Mouse (Mus musculus): ENCODE measurements around the gene Me3. TPM values are rescaled to one million over a fixed set of nuclear protein-coding genes. Genes with fewer than 3 reads are reported as not detected.

Me3 gene
- total RNA-seq, 2 experiments from 2014 or later = 106 TPM

GRCm38 (mm10) chr7:89833521-89833920 is 201.3 kb downstream of the Me3 start:
- no peak for DNase-seq

DNA sequence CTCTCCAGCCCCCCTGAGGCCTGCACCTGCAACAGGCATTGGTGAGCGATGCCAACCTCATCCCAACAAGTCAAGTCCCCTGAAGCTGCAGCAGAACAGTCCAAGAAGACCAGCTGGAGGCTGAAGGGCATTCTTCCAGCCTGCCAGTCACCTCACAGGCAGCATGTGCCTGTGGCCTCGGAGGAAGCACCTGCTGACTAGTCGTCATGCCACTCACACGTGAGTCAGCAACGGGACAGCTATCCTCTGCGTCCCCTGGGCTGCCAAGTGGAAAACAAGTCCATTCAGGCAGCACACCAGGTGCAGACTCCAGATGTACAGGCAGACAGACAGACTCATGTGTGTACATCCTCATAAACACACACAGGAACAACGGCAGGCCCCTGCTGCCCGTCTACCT is 203.4 kb downstream of the Me3 start:
- no peak for DNase-seq

DNA sequence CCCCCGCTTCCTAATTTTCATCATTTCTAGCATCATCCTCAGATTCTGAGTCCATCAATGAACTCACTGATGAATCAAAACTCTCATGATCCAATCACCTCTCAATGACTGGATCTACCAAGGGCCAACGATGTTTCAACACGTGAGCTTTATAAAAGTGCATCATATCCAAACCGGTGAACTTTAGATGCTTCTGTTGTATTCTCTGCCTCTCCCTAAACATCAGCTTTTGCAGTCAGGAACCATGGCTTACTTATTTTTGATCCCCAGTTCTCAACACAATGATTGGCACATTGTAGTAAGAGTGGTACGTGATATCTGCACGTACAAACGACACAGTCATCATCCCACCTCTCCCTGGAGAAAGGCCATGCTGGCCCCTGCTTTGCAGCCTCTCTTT is 204.5 kb downstream of the Me3 start:
- DNase-seq = no peak

- peak; percentile 21 for DNase-seq
Observed at GRCm38 (mm10) chr7:89837841-89838240, 205.6 kb downstream of the Me3 start.

- DNase-seq = no peak
Observed at GRCm38 (mm10) chr7:89839721-89840120, 207.5 kb downstream of the Me3 start.

DNA sequence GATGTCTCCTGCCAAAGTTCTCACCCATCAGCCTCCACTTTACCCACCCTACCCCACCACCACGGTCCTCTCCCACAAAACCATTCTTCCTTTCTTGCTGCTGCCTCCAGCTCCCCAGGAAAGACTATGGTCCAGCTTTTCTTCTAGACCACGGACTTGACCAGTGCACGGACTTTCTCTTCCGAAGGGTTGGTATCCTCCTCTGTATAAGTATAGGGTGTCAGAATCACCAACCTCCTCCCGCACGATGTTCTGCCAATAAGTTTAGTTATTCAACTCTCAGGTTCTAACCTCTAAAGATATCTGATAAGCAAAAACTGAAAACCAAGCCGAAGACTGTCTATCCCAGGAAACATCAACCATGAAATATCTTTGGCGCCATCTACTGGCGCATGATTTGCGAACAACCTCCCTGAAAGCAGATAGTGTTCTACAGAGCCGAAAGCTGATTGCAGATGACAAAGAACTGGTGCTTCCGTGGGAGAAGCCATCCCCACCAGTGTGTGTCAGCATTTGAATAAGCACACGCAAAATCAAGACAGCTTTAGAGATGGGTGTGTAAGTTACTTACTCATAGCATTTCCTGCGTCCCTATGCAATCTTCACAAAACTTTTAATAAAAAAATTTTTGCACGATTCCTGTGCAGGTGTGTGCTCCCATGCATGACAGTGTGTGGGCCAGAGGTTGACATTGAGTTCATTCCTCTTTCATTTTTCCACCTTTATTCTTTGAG is 209.6 kb downstream of the Me3 start:
- DNase-seq = peak; percentile 50

GRCm38 (mm10) chr7:89842404-89842715 is 210.2 kb downstream of the Me3 start:
- DNase-seq = no peak

DNA sequence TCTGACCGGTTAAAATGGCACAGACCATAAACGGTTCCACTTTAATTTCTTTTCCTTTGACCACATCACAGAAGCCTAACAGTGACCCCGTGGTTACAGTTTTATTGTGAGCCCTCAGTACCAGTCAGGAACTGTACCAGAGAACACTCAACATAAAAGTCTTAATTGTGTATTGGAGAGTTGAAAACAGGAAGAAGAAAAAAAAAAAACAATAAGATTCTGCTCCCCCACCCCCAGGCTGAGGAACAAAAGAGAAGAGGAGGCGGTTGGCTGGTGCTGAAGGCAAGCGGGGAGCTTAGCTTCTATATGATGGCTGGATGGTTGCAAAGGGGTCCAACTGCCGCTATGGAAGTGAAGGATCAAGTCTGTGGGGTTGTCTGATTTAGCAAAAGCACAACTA is 210.9 kb downstream of the Me3 start:
- no peak for DNase-seq

DNA sequence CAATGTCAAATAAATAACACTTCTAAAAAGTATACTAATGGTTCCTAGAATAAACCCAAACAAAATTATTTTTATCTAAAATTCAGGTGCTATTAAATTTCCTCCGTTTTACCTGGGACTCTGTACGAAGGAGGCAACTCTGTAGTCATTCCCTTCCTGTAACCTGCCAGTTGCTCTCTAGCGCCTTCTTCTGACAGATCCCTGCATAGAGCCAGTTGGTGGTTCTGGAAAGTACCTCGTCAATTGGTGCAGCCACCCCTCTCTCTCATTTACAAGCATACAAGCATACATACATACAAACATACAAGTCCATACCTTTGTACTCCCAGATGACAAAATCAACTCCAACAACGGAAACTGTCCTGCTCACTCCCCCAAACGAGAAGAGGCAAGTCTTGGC is 211.3 kb downstream of the Me3 start:
- DNase-seq = no peak

GRCm38 (mm10) chr7:89845669-89846068 is 213.5 kb downstream of the Me3 start:
- DNase-seq = no peak

- DNase-seq = no peak
Observed at GRCm38 (mm10) chr7:89850510-89850909, 218.3 kb downstream of the Me3 start.

DNA sequence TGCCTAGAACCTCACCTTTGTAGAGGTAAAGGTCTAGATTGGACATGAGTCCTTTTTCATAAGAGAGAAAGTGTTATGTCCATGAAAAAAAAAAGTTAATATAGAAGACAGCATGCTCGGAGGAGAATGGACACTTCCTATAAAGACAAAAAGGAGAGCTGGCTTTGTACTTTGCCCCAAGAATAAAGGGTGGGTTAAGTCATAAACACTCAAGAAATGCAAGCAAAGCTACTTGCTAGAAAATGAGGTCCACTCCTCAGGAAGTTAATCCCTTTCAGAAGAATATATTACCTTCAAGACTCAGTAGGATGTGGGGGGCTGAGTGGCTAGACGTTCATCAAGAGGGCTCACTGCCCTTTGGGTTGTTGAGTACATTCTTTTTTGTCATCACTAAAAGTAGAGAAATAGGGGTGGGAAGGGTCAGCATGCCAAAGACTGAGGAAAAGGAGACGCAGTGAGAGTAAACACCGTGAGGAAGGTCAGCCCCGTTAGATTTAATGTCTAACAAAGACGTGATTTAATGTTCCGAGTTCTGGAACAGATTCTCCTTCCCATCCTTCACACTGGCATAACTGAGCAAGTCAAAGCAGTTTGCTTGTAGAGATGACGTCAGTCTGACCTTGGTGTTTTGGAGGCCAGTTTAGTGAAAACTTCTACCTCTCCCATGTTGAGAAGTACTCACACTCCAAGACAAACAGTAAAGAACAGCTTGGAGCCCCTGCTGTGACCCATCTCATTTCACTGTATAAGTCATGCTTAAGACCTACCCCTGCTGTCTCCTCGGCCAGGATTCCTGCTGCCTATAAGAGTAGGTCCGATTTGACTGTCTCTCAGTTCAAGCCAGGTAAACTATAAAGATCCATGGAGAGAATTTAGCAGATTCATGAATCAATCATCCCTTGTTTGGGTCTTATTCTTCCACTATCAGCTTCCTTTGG is 220.2 kb downstream of the Me3 start:
- no peak for DNase-seq

- no peak for DNase-seq
Observed at GRCm38 (mm10) chr7:89853131-89853530, 220.9 kb downstream of the Me3 start.

- no peak for DNase-seq
Observed at GRCm38 (mm10) chr7:89855196-89855595, 223.0 kb downstream of the Me3 start.

GRCm38 (mm10) chr7:89856440-89857217 is 224.4 kb downstream of the Me3 start:
- peak; percentile 73 for DNase-seq

DNA sequence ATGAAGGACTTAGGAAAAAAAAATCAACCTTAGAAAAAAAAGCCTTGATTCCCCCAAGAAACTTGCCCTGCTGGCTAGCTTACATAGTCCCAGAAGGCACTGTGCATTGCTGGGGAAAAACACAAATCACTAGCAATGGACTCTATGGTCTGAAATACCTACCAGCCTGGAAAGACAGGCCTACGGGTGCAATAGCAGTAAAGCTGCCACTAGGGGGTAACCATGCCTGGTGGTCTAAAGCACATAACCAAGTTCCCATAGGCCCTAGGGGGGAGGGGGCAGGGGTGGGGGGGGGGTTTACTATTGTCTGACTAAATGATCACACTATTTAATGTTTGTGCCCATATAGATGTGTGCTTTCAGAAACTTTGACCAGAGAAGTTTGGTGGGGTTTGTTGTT is 232.6 kb downstream of the Me3 start:
- no peak for DNase-seq

GRCm38 (mm10) chr7:89867221-89867620 is 235.0 kb downstream of the Me3 start:
- DNase-seq = no peak

DNA sequence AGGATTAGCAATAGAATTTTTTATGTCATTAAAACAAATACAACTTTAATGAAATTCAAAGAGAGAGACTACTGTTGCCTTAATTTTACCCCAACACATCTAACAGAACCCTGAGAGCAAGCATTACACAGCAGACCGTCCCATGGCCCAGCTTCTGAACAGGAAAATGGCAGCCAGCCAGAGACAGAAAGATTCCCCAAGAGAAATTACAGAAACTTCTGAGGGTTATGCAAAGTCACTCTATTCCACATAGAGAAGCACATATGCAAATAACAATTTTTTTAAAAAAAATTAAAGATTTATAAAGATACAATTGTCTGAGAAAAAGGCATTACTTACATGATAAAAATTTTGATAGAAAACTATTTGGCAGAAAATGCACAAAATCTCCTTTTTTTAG is 247.5 kb downstream of the Me3 start:
- DNase-seq = no peak

GRCm38 (mm10) chr7:89884551-89884950 is 252.4 kb downstream of the Me3 start:
- no peak for DNase-seq

DNA sequence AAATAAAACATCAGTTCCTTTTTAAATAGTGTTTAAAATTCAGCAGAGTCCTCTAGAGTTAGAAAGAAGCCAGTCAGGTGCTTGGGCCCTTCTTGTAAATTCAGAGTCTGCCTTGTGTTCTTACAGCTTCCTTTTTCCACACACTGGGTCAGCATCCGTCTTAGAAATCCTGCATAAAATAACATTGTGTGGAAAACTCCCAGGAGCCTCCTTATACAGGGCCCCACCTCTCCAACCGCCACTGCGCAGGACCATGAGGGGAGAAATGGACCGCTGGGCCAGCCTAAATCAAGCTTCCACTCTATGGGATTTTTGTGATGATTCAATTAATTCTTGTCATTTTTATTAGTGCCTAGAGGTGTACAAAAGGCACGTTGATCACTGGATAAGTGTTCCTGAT is 259.2 kb downstream of the Me3 start:
- DNase-seq = no peak

DNA sequence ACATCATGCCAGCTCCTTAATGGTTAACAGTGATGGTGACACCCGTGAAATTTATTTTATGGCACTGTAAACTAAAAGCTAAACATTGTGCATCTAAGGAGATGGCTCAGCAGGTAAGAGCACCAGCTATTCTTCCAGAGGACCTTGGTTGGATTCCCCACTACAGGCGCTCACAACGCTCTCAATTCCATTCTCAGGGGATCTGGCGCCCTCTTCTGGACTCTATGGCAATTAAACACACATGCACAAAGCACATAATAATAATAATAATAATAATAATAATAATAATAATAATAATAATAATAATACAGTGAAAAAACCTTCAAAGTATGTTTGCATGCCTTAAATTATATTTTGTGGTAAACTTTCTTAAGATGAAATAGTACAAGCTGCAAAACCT is 259.7 kb downstream of the Me3 start:
- DNase-seq = no peak

- no peak for DNase-seq
Observed at GRCm38 (mm10) chr7:89903007-89903406, 270.8 kb downstream of the Me3 start.

Data from gastrocnemius, postnatal 25 days (tissue).